Mouse (Mus musculus) kidney, adult 2 months (tissue): ENCODE data around the gene Abi1. TPM values are rescaled to one million over a fixed set of nuclear protein-coding genes. Genes with fewer than 3 reads are reported as not detected.

ENCODE experiments used
- DNase-seq: peaks from one replicate; pipeline ENCODE4 v3.0.0; 2021
- H3K27ac ChIP-seq: fragments of 200-500 bp; 2 replicates; pipeline ENCODE4 v1.5.1; 2012; ENCODE audit warnings: low read depth, low read length, control low read depth, inconsistent platforms; ENCODE audit not compliant: insufficient read depth
- H3K27me3 ChIP-seq: fragments of 200-500 bp; replicated peaks from 2 replicates; pipeline ENCODE4 v1.6.1; 2012; ENCODE audit warnings: mild to moderate bottlenecking, moderate library complexity, low read length, inconsistent platforms; ENCODE audit not compliant: control insufficient read depth, insufficient read depth
- H3K36me3 ChIP-seq: fragments of 200-500 bp; 2 replicates; pipeline ENCODE4 v1.6.1; 2012; ENCODE audit warnings: mild to moderate bottlenecking, moderate library complexity, low read length, inconsistent platforms; ENCODE audit not compliant: control insufficient read depth, insufficient read depth
- H3K4me1 ChIP-seq: fragments of 200-500 bp; 2 replicates; pipeline ENCODE4 v1.6.1; 2011; ENCODE audit warnings: low read length; ENCODE audit not compliant: control insufficient read depth, insufficient read depth
- H3K4me3 ChIP-seq: fragments of 200-500 bp; 2 replicates; pipeline ENCODE4 v1.5.1; 2011; ENCODE audit warnings: mild to moderate bottlenecking, low read depth, low read length, control low read depth; ENCODE audit not compliant: insufficient read depth
- CTCF ChIP-seq: fragments of 200-500 bp; conservative IDR thresholded peaks from 2 replicates; pipeline ENCODE4 v1.5.1; 2011; ENCODE audit warnings: low read depth, mild to moderate bottlenecking, control low read depth, low read length, moderate library complexity, mixed read lengths; ENCODE audit not compliant: insufficient read depth, insufficient read length
- POLR2A ChIP-seq: fragments of 200-500 bp; IDR thresholded peaks from one replicate; pipeline ENCODE4 v1.6.1; 2011; ENCODE audit warnings: low read depth, low read length, control low read depth
- WGBS: fragments of 180-500 bp; shearing (Covaris S2); methylation state at CpG from one replicate; pipeline ENCODE4 v1.1.7; 2018; 5-methylcytosine and 5-hydroxymethylcytosine counted together
- polyA plus RNA-seq: library from polyadenylated mRNA; depleted of rRNA; stranded (reverse); fragments of >200 nt; gene quantifications from 2 replicates; pipeline ENCODE4 v1.2.3, GENCODE M21; 2012

The Abi1 gene
- polyA plus RNA-seq, 1 experiment = 72.9 TPM

GRCm38 (mm10) chr2:22977387-22977973 is 62.6 kb downstream of the Abi1 start:
- Histone ChIP-seq H3K4me1 (peaks cover 4% of the 10 kb centered on the region; the same call in 1 of the 2 replicates), H3K27me3 (no peaks in the 10 kb centered on the region), H3K36me3 (no peaks in the 10 kb centered on the region), H3K4me3 (no peak overlapping the region), H3K27ac (no peak overlapping the region)
- no peak for TF ChIP-seq CTCF
- WGBS = 62% methylated on average over 3 of the region's 3 CpGs
- DNase-seq = no peak

- Histone ChIP-seq H3K36me3 (no peaks in the 10 kb centered on the region), H3K27me3 (no peaks in the 10 kb centered on the region), H3K4me1 (no peaks in the 10 kb centered on the region; the same call in 1 of the 2 replicates), H3K27ac (no peak overlapping the region), H3K4me3 (no peak overlapping the region)
- 60% methylated on average over 3 of the region's 3 CpGs for WGBS
- DNase-seq = no peak
- TF ChIP-seq POLR2A = no peak
- TF ChIP-seq CTCF = no peak
Measured at GRCm38 (mm10) chr2:22962970-22963369, 77.1 kb downstream of the Abi1 start.

- Histone ChIP-seq H3K27ac (no peak overlapping the region), H3K4me1 (no peaks in the 10 kb centered on the region; the same call in 1 of the 2 replicates), H3K36me3 (no peaks in the 10 kb centered on the region), H3K27me3 (no peaks in the 10 kb centered on the region), H3K4me3 (no peak overlapping the region)
- no peak for DNase-seq
- TF ChIP-seq POLR2A = no peak
- TF ChIP-seq CTCF = no peak
- 86% methylated on average over 8 of the region's 8 CpGs for WGBS
Measured at GRCm38 (mm10) chr2:22962242-22962641, 77.8 kb downstream of the Abi1 start.

GRCm38 (mm10) chr2:22961681-22962080 is 78.4 kb downstream of the Abi1 start:
- TF ChIP-seq POLR2A = no peak
- TF ChIP-seq CTCF = no peak
- peaks cover 2% of the 10 kb centered on the region; the same call in 1 of the 2 replicates for H3K4me1 ChIP-seq
- no peak overlapping the region for H3K27ac ChIP-seq
- H3K36me3 ChIP-seq = no peaks in the 10 kb centered on the region
- H3K4me3 ChIP-seq = no peak overlapping the region
- WGBS = 98% methylated on average over 2 of the region's 2 CpGs
- no peak for DNase-seq
- no peaks in the 10 kb centered on the region for H3K27me3 ChIP-seq

- DNase-seq = no peak
- H3K27ac ChIP-seq = no peak overlapping the region
- no peak overlapping the region for H3K4me3 ChIP-seq
- WGBS = 100% methylated on average over 1 of the region's 1 CpGs
- no peaks in the 10 kb centered on the region for H3K36me3 ChIP-seq
- TF ChIP-seq POLR2A (no peak), CTCF (no peak)
- 0 out of 2 replicates have a peak, but pooled peaks cover 2% of the 10 kb centered on the region for H3K4me1 ChIP-seq
- H3K27me3 ChIP-seq = no peaks in the 10 kb centered on the region
Measured at GRCm38 (mm10) chr2:22957415-22957814, 82.6 kb downstream of the Abi1 start.

GRCm38 (mm10) chr2:22955914-22956313 is 84.1 kb downstream of the Abi1 start:
- Histone ChIP-seq H3K27ac (no peak overlapping the region), H3K4me1 (0 out of 2 replicates have a peak, but pooled peaks cover 2% of the 10 kb centered on the region), H3K4me3 (no peak overlapping the region), H3K36me3 (no peaks in the 10 kb centered on the region), H3K27me3 (no peaks in the 10 kb centered on the region)
- DNase-seq = no peak
- 87% methylated on average over 5 of the region's 5 CpGs for WGBS
- TF ChIP-seq CTCF = no peak

- TF ChIP-seq CTCF (no peak), POLR2A (no peak)
- Histone ChIP-seq H3K36me3 (no peaks in the 10 kb centered on the region), H3K4me1 (0 out of 2 replicates have a peak, but pooled peaks cover 4% of the 10 kb centered on the region), H3K27ac (no peak overlapping the region), H3K4me3 (no peak overlapping the region), H3K27me3 (no peaks in the 10 kb centered on the region)
- DNase-seq = no peak
- 88% methylated on average over 4 of the region's 4 CpGs for WGBS
Measured at GRCm38 (mm10) chr2:22954278-22954677, 85.8 kb downstream of the Abi1 start.
